Mouse (Mus musculus) liver, postnatal 0 days (tissue): ENCODE results near the gene Fbp2. TPM values are rescaled to one million over a fixed set of nuclear protein-coding genes. Genes with fewer than 3 reads are reported as not detected.

Source experiments
- ATAC-seq: fragments of 200-750 bp; cut with Nextera tagmentation; 2 replicates; pipeline ENCODE4 v1.8.0; 2017; ENCODE audit warnings: mild to moderate bottlenecking, moderate library complexity
- DNase-seq: peaks from one replicate; pipeline ENCODE4 v3.0.0-alpha.2; 2016
- H3K27ac ChIP-seq: fragments of 300-500 bp; sonication (generic); 2 replicates; pipeline ENCODE4 v1.5.1; 2014; ENCODE audit warnings: antibody characterized with exemption, moderate library complexity, mild to moderate bottlenecking, low read depth
- H3K27me3 ChIP-seq: fragments of 300-500 bp; sonication (generic); 2 replicates; pipeline ENCODE4 v1.6.1; 2014; ENCODE audit warnings: low read length, control low read depth, mixed read lengths; ENCODE audit not compliant: insufficient read depth
- H3K36me3 ChIP-seq: fragments of 300-500 bp; sonication (generic); replicated peaks from 2 replicates; pipeline ENCODE4 v1.6.1; 2014; ENCODE audit warnings: mild to moderate bottlenecking, control low read depth, low read length, moderate library complexity, mixed read lengths; ENCODE audit not compliant: insufficient read depth
- H3K4me1 ChIP-seq: fragments of 300-500 bp; sonication (generic); 2 replicates; pipeline ENCODE4 v1.6.1; 2014; ENCODE audit warnings: antibody characterized with exemption, mild to moderate bottlenecking, control low read depth; ENCODE audit not compliant: insufficient read depth
- H3K4me2 ChIP-seq: fragments of 300-500 bp; sonication (generic); 2 replicates; pipeline ENCODE4 v1.6.1; 2014; ENCODE audit warnings: low read depth, mild to moderate bottlenecking, low read length, moderate library complexity, mixed read lengths
- H3K4me3 ChIP-seq: fragments of 300-500 bp; sonication (generic); 2 replicates; pipeline ENCODE4 v1.5.1; 2014; ENCODE audit warnings: low read depth, low read length
- H3K9ac ChIP-seq: fragments of 300-500 bp; sonication (generic); replicated peaks from 2 replicates; pipeline ENCODE4 v1.6.1; 2014; ENCODE audit warnings: mild to moderate bottlenecking, moderate library complexity
- H3K9me3 ChIP-seq: fragments of 300-500 bp; sonication (generic); 2 replicates; pipeline ENCODE4 v1.6.1; 2016; ENCODE audit warnings: mild to moderate bottlenecking, control low read depth, low read length, mixed read lengths
- CTCF ChIP-seq: sonication (generic); IDR thresholded peaks from 2 replicates; pipeline ENCODE4 v1.5.1; 2016; ENCODE audit warnings: antibody characterized with exemption, low read depth
- EP300 ChIP-seq: IDR thresholded peaks from 2 replicates; pipeline ENCODE4 v1.6.1; 2016; ENCODE audit warnings: antibody characterized with exemption, low read depth, mild to moderate bottlenecking
- WGBS: fragments of 180-500 bp; shearing (Covaris S2); extraction: QIAGEN DNeasy Blood & Tissue Kit; methylation state at CpG from one replicate; pipeline ENCODE4 v1.1.7; 2014; ENCODE audit not compliant: insufficient replicate concordance; 5-methylcytosine and 5-hydroxymethylcytosine counted together
- polyA plus RNA-seq: library from polyadenylated mRNA; unstranded; fragments of >200 nt; fragmentation: Nextera tagmentation; extraction: Ambion mirVana; gene quantifications from 2 replicates; pipeline ENCODE4 v1.2.1, GENCODE M21; 2015

Fbp2 gene
- polyA plus RNA-seq, 1 experiment from 2014 or later, result 0.89 TPM

GRCm38 (mm10) chr13:62870605-62871004, 12.4 kb upstream of the Fbp2 start:
- ATAC-seq (no peak), DNase-seq (no peak)
- H3K36me3 ChIP-seq, result peaks cover 24% of the 10 kb centered on the region
- H3K9ac ChIP-seq, result no peak overlapping the region
- no peaks in the 10 kb centered on the region for H3K9me3 ChIP-seq
- TF ChIP-seq CTCF (no peak), EP300 (no peak)
- no peak overlapping the region for H3K27ac ChIP-seq
- H3K4me1 ChIP-seq, result no peaks in the 10 kb centered on the region
- no peak overlapping the region for H3K4me2 ChIP-seq
- no peaks in the 10 kb centered on the region for H3K27me3 ChIP-seq
- 75% methylated on average over 2 of the region's 2 CpGs for WGBS
- H3K4me3 ChIP-seq, result no peak overlapping the region

- TF ChIP-seq EP300, result no peak
- no peak for TF ChIP-seq CTCF
- Histone ChIP-seq H3K27ac (no peak overlapping the region), H3K27me3 (no peaks in the 10 kb centered on the region), H3K4me3 (no peak overlapping the region), H3K4me1 (no peaks in the 10 kb centered on the region), H3K36me3 (peaks cover 28% of the 10 kb centered on the region), H3K4me2 (no peak overlapping the region), H3K9me3 (no peaks in the 10 kb centered on the region), H3K9ac (no peak overlapping the region)
- ATAC-seq (no peak), DNase-seq (no peak)
- WGBS, result 88% methylated on average over 4 of the region's 4 CpGs
Measured at GRCm38 (mm10) chr13:62866817-62867216, 8.6 kb upstream of the Fbp2 start.

- no peaks in the 10 kb centered on the region for H3K27me3 ChIP-seq
- ATAC-seq (no peak), DNase-seq (no peak)
- no peak overlapping the region for H3K27ac ChIP-seq
- H3K9ac ChIP-seq, result no peak overlapping the region
- 77% methylated on average over 11 of the region's 11 CpGs for WGBS
- peaks cover 22% of the 10 kb centered on the region for H3K36me3 ChIP-seq
- H3K4me3 ChIP-seq, result no peak overlapping the region
- no peak for TF ChIP-seq EP300
- no peak for TF ChIP-seq CTCF
- H3K4me2 ChIP-seq, result no peak overlapping the region
- no peaks in the 10 kb centered on the region for H3K9me3 ChIP-seq
- no peaks in the 10 kb centered on the region for H3K4me1 ChIP-seq
Measured at GRCm38 (mm10) chr13:62865651-62866315, 7.6 kb upstream of the Fbp2 start.

DNA sequence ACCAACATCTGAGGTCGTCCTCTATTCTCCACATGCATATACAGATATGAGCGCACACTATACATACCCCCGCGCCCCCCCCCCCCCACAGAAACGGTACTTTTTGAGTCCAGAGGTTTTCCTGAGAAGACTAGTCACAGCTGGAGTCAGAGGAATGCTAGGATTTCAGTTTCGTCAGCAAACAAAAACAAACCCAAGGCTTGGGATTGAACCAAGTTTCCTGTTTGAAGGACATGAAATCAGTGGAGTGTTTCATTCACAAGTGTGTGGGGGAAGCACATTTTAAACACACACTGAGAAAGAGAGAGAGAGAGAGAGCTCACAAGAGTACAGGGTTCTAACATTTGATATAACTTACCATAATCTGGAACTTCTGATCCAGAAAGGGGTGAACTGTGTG, 5.5 kb upstream of the Fbp2 start:
- no peak for TF ChIP-seq CTCF
- no peak for TF ChIP-seq EP300
- no peaks in the 10 kb centered on the region for H3K4me1 ChIP-seq
- H3K36me3 ChIP-seq, result peaks cover 18% of the 10 kb centered on the region
- no peak overlapping the region for H3K4me3 ChIP-seq
- 59% methylated on average over 6 of the region's 6 CpGs for WGBS
- DNase-seq (no peak), ATAC-seq (no peak)
- no peak overlapping the region for H3K27ac ChIP-seq
- no peaks in the 10 kb centered on the region for H3K27me3 ChIP-seq
- H3K9ac ChIP-seq, result no peak overlapping the region
- no peak overlapping the region for H3K4me2 ChIP-seq
- no peaks in the 10 kb centered on the region for H3K9me3 ChIP-seq

DNA sequence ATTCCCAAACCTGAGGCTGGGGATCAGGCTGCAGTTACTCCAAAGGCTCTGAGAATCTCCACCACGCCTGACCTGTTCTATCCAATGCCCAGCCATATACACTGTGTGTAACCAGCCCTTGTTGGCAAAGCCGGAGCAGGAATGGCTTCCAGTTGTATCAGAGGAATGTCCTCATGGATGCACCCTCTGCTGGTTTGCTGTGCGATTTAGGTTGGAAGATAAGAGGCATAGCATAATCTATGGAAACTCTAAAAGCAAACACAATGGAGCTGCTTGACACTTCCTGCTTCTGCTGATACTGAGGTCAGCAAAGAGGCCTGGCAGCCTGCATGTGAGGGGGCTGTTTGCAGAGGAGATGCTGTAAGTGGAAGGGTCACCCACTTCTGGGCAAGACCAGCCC, 4.7 kb upstream of the Fbp2 start:
- no peaks in the 10 kb centered on the region for H3K27me3 ChIP-seq
- no peak for TF ChIP-seq CTCF
- no peak for TF ChIP-seq EP300
- H3K4me2 ChIP-seq, result no peak overlapping the region
- peak overlapping the region; percentile 44; the same call in 1 of the 2 replicates for H3K27ac ChIP-seq
- DNase-seq, result no peak
- no peaks in the 10 kb centered on the region for H3K4me1 ChIP-seq
- H3K4me3 ChIP-seq, result no peak overlapping the region
- H3K9me3 ChIP-seq, result no peaks in the 10 kb centered on the region
- H3K36me3 ChIP-seq, result peaks cover 12% of the 10 kb centered on the region
- ATAC-seq, result no peak
- 60% methylated on average over 3 of the region's 3 CpGs for WGBS
- no peak overlapping the region for H3K9ac ChIP-seq

DNA sequence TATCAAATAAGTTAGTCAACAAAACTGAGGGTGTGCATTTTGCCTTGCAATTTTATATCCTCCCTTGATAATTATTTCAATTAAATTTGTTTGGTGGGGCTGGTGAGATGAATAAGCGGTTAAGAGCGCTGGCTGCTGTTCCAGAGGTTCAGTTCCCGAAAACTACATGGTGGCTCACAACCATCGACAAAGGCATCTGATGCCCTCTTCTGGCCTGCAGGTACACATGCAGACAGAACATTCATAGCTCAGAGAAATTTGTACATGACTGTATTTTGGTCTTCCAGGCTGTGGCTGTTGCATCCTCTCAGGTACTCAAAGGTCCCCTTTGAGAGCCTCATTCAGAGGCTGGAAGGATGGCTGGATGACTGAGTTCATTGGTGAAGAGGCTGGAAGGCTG, 1.8 kb upstream of the Fbp2 start:
- DNase-seq, result no peak
- H3K4me1 ChIP-seq, result no peaks in the 10 kb centered on the region
- ATAC-seq, result no peak
- H3K27ac ChIP-seq, result no peak overlapping the region
- TF ChIP-seq CTCF, result 0 out of 2 replicates have a peak, but pooled peaks have one; percentile 6
- no peak for TF ChIP-seq EP300
- WGBS, result 80% methylated on average over 4 of the region's 4 CpGs
- no peak overlapping the region for H3K4me2 ChIP-seq
- peaks cover 10% of the 10 kb centered on the region for H3K36me3 ChIP-seq
- no peaks in the 10 kb centered on the region for H3K9me3 ChIP-seq
- H3K9ac ChIP-seq, result no peak overlapping the region
- H3K4me3 ChIP-seq, result no peak overlapping the region
- H3K27me3 ChIP-seq, result no peaks in the 10 kb centered on the region
